Mouse (Mus musculus) liver, adult 2 months (tissue): Measurements from ENCODE around the gene Reep3. TPM values are rescaled to one million over a fixed set of nuclear protein-coding genes. Genes with fewer than 3 reads are reported as not detected.

Source experiments
- DNase-seq: peaks from one replicate; pipeline ENCODE4 v3.0.0-alpha.2; 2011; ENCODE audit warnings: low read depth, low spot score; ENCODE audit errors: extremely low read depth
- H3K27ac ChIP-seq: fragments of 200-500 bp; replicated peaks from 2 replicates; pipeline ENCODE4 v1.5.1; 2012; ENCODE audit warnings: low read depth, mild to moderate bottlenecking, control low read depth, inconsistent platforms, low read length; ENCODE audit not compliant: insufficient read depth
- H3K27me3 ChIP-seq: fragments of 200-500 bp; 2 replicates; pipeline ENCODE4 v1.6.1; 2012; ENCODE audit warnings: mild to moderate bottlenecking, moderate library complexity, low read length, inconsistent platforms; ENCODE audit not compliant: control insufficient read depth, insufficient read depth
- H3K36me3 ChIP-seq: fragments of 200-500 bp; 2 replicates; pipeline ENCODE4 v1.6.1; 2012; ENCODE audit warnings: low read length, inconsistent platforms; ENCODE audit not compliant: control insufficient read depth, insufficient read depth
- H3K4me1 ChIP-seq: fragments of 200-500 bp; 2 replicates; pipeline ENCODE4 v1.6.1; 2011; ENCODE audit warnings: low read length; ENCODE audit not compliant: control insufficient read depth, insufficient read depth
- H3K4me3 ChIP-seq: fragments of 200-500 bp; 2 replicates; pipeline ENCODE4 v1.5.1; 2011; ENCODE audit warnings: low read depth, mild to moderate bottlenecking, control low read depth, low read length, moderate library complexity; ENCODE audit not compliant: insufficient read depth
- H3K79me2 ChIP-seq: fragments of 200-500 bp; 2 replicates; pipeline ENCODE4 v1.6.1; 2012; ENCODE audit warnings: inconsistent platforms, mild to moderate bottlenecking, low read length, moderate library complexity; ENCODE audit not compliant: control insufficient read depth, insufficient read depth
- H3K9ac ChIP-seq: fragments of 200-500 bp; 2 replicates; pipeline ENCODE4 v1.6.1; 2012; ENCODE audit warnings: low read depth, mild to moderate bottlenecking, control low read depth, inconsistent platforms, low read length
- CTCF ChIP-seq: fragments of 200-500 bp; IDR thresholded peaks from 2 replicates; pipeline ENCODE4 v1.5.1; 2011; ENCODE audit warnings: low read depth, low read length, control low read depth
- POLR2A ChIP-seq: fragments of 200-500 bp; IDR thresholded peaks from 2 replicates; pipeline ENCODE4 v1.6.1; 2011; ENCODE audit warnings: low read length, control low read depth; ENCODE audit not compliant: insufficient read depth; ENCODE audit errors: extremely low read depth
- WGBS: fragments of 180-500 bp; shearing (Covaris S2); methylation state at CpG from one replicate; pipeline ENCODE4 v1.1.7; 2018; 5-methylcytosine and 5-hydroxymethylcytosine counted together
- polyA plus RNA-seq: library from polyadenylated mRNA; depleted of rRNA; stranded (reverse); fragments of >200 nt; gene quantifications from 2 replicates; pipeline ENCODE4 v1.2.3, GENCODE M21; 2012
- total RNA-seq: library from RNA; depleted of rRNA; stranded (reverse); fragments of >200 nt; gene quantifications from 2 replicates; pipeline ENCODE4 v1.2.3, GENCODE M21; 2014

The Reep3 gene
- total and polyA plus RNA-seq, 2 experiments, result 21.6 to 36.1 TPM

- no peak for TF ChIP-seq CTCF
- no peak for TF ChIP-seq POLR2A
- Histone ChIP-seq H3K79me2 (no peaks in the 10 kb centered on the region), H3K4me1 (peaks cover 2% of the 10 kb centered on the region; the same call in 1 of the 2 replicates), H3K36me3 (no peaks in the 10 kb centered on the region), H3K27ac (no peak overlapping the region), H3K27me3 (no peaks in the 10 kb centered on the region), H3K9ac (no peak overlapping the region), H3K4me3 (no peak overlapping the region)
- WGBS, result 79% methylated on average over 4 of the region's 4 CpGs
- DNase-seq, result no peak
These were observed 122.3 kb downstream of the Reep3 start for GRCm38 (mm10) chr10:66974417-66974816.

- Histone ChIP-seq H3K9ac (no peak overlapping the region), H3K27ac (no peak overlapping the region), H3K4me1 (peaks cover 2% of the 10 kb centered on the region; the same call in 1 of the 2 replicates), H3K4me3 (no peak overlapping the region), H3K36me3 (no peaks in the 10 kb centered on the region), H3K79me2 (no peaks in the 10 kb centered on the region), H3K27me3 (no peaks in the 10 kb centered on the region)
- no peak for DNase-seq
- TF ChIP-seq POLR2A, result no peak
- TF ChIP-seq CTCF, result no peak
- WGBS, result 80% methylated on average over 6 of the region's 6 CpGs
These were observed 122.9 kb downstream of the Reep3 start for GRCm38 (mm10) chr10:66973866-66974265.

GRCm38 (mm10) chr10:66973274-66973673 is 123.5 kb downstream of the Reep3 start:
- H3K9ac ChIP-seq, result no peak overlapping the region
- H3K79me2 ChIP-seq, result no peaks in the 10 kb centered on the region
- DNase-seq, result no peak
- peaks cover 2% of the 10 kb centered on the region; the same call in 1 of the 2 replicates for H3K4me1 ChIP-seq
- H3K27me3 ChIP-seq, result no peaks in the 10 kb centered on the region
- H3K4me3 ChIP-seq, result no peak overlapping the region
- WGBS, result 88% methylated on average over 2 of the region's 2 CpGs
- H3K27ac ChIP-seq, result no peak overlapping the region
- H3K36me3 ChIP-seq, result no peaks in the 10 kb centered on the region
- TF ChIP-seq CTCF, result no peak
- TF ChIP-seq POLR2A, result no peak

GRCm38 (mm10) chr10:66970336-66971115 is 126.2 kb downstream of the Reep3 start:
- H3K36me3 ChIP-seq, result no peaks in the 10 kb centered on the region
- no peak overlapping the region for H3K9ac ChIP-seq
- 95% methylated on average over 23 of the region's 23 CpGs for WGBS
- no peak overlapping the region for H3K27ac ChIP-seq
- H3K79me2 ChIP-seq, result no peaks in the 10 kb centered on the region
- no peak overlapping the region for H3K4me3 ChIP-seq
- TF ChIP-seq CTCF (no peak), POLR2A (no peak)
- peaks cover 2% of the 10 kb centered on the region; the same call in 1 of the 2 replicates for H3K4me1 ChIP-seq
- no peaks in the 10 kb centered on the region for H3K27me3 ChIP-seq
- DNase-seq, result no peak

GRCm38 (mm10) chr10:66969581-66969980 is 127.2 kb downstream of the Reep3 start:
- TF ChIP-seq CTCF (no peak), POLR2A (no peak)
- no peaks in the 10 kb centered on the region for H3K36me3 ChIP-seq
- 84% methylated on average over 2 of the region's 2 CpGs for WGBS
- no peak for DNase-seq
- no peaks in the 10 kb centered on the region for H3K79me2 ChIP-seq
- H3K4me1 ChIP-seq, result no peaks in the 10 kb centered on the region
- H3K4me3 ChIP-seq, result no peak overlapping the region
- no peak overlapping the region for H3K9ac ChIP-seq
- H3K27ac ChIP-seq, result no peak overlapping the region
- no peaks in the 10 kb centered on the region for H3K27me3 ChIP-seq

- DNase-seq, result no peak
- Histone ChIP-seq H3K4me3 (no peak overlapping the region), H3K4me1 (no peaks in the 10 kb centered on the region), H3K27ac (no peak overlapping the region), H3K9ac (no peak overlapping the region), H3K79me2 (no peaks in the 10 kb centered on the region), H3K36me3 (no peaks in the 10 kb centered on the region), H3K27me3 (no peaks in the 10 kb centered on the region)
- WGBS, result 78% methylated on average over 5 of the region's 5 CpGs
- no peak for TF ChIP-seq CTCF
- TF ChIP-seq POLR2A, result no peak
These were observed 127.7 kb downstream of the Reep3 start for GRCm38 (mm10) chr10:66969081-66969480.
